Mouse (Mus musculus): ENCODE measurements around the gene Fzd10.

GRCm38 (mm10) chr5:128619987-128620386 is 19.3 kb downstream of the Fzd10 start:
- TF ChIP-seq CTCF (IDR thresholded peaks at IDR 0.05; ENCODE audit: borderline replicate concordance, control insufficient read depth, extremely low read depth, insufficient read depth, low read length, poor library complexity) (no peak), POLR2A (IDR thresholded peaks at IDR 0.05; ENCODE audit: control insufficient read depth, extremely low read depth, insufficient read depth, low read length, poor library complexity) (no peak)

Measured in thymus, adult 2 months (tissue).